Comparison of ENCODE assay signal across 8 mouse cellular contexts in genomic region chr14:7818463-7819121, GRCm38 (mm10). TPM values are rescaled to one million over a fixed set of nuclear protein-coding genes. Genes with fewer than 3 reads are reported as not detected.
DNase-seq lines count a peak whose midpoint lies in the region; ATAC-seq and TF ChIP-seq lines count a peak whose summit lies in the region.

No protein-coding gene starts in this region.

- H3K4me1 ChIP-seq in lung, embryonic 14.5 days (ENCODE audit: insufficient read depth), result peaks cover 18% of the 10 kb centered on the region
- H3K4me1 ChIP-seq in embryonic fibroblast, embryonic 13.5 days (ENCODE audit: control insufficient read depth, insufficient read depth, low read length), result 0 out of 2 replicates have a peak, but pooled peaks cover 3% of the 10 kb centered on the region
- H3K4me1 ChIP-seq in liver, embryonic 13.5 days (replicated peaks), result peaks cover 44% of the 10 kb centered on the region
- H3K4me1 ChIP-seq in neural tube, embryonic 15.5 days, result peaks cover 46% of the 10 kb centered on the region

- no peak; the same call in 1 of the 2 replicates for TF ChIP-seq POLR2A in embryonic fibroblast, embryonic 13.5 days (IDR thresholded peaks at IDR 0.05; ENCODE audit: low read depth, low read length)

- H3K27me3 ChIP-seq in lung, embryonic 14.5 days (ENCODE audit: insufficient read depth, low read length), result no peaks in the 10 kb centered on the region
- H3K27me3 ChIP-seq in liver, embryonic 13.5 days, result peaks cover 19% of the 10 kb centered on the region
- H3K27me3 ChIP-seq in neural tube, embryonic 15.5 days (replicated peaks), result no peaks in the 10 kb centered on the region

- DNase-seq in lung, embryonic 14.5 days, result peak; percentile 37
- DNase-seq in lung, postnatal 25 days (ENCODE audit: low spot score), result no peak
- DNase-seq in adrenal gland, postnatal 10 days, result peak; percentile 31
- DNase-seq in induced T-regulatory cell, adult 2 months (ENCODE audit: low read depth), result peak; percentile 73
- no peak for DNase-seq in liver, embryonic 13.5 days
- DNase-seq in left cerebral cortex, postnatal 14 days (ENCODE audit: low spot score in 2 of 2), result no peak

- WGBS in lung, embryonic 14.5 days, result under 1% methylated on average over 36 of the region's 36 CpGs
- WGBS in liver, embryonic 13.5 days (ENCODE audit: insufficient replicate concordance), result 0% methylated on average over 36 of the region's 36 CpGs
- WGBS in neural tube, embryonic 15.5 days, result 1% methylated on average over 36 of the region's 36 CpGs

- 0 out of 2 replicates have a peak overlapping the region, but pooled peaks have one; percentile 8 for H3K27ac ChIP-seq in lung, embryonic 14.5 days (ENCODE audit: low read depth)
- H3K27ac ChIP-seq in embryonic fibroblast, embryonic 13.5 days (ENCODE audit: insufficient read depth, low read length), result peak overlapping the region; percentile 88
- H3K27ac ChIP-seq in liver, embryonic 13.5 days, result no peak overlapping the region
- peak overlapping the region; percentile 85 for H3K27ac ChIP-seq in neural tube, embryonic 15.5 days (replicated peaks)

- no peak for TF ChIP-seq CTCF in lung, embryonic 14.5 days (IDR thresholded peaks at IDR 0.05; ENCODE audit: low read depth)
- TF ChIP-seq CTCF in embryonic fibroblast, embryonic 13.5 days (IDR thresholded peaks at IDR 0.05; ENCODE audit: borderline replicate concordance, insufficient read depth, low read length), result no peak

- H3K9ac ChIP-seq in lung, embryonic 14.5 days, result peak overlapping the region; percentile 72
- peak overlapping the region; percentile 73 for H3K9ac ChIP-seq in liver, embryonic 13.5 days
- H3K9ac ChIP-seq in neural tube, embryonic 15.5 days (replicated peaks), result peak overlapping the region; percentile 71

- no peaks in the 10 kb centered on the region for H3K36me3 ChIP-seq in lung, embryonic 14.5 days (ENCODE audit: insufficient read depth)
- H3K36me3 ChIP-seq in liver, embryonic 13.5 days, result no peaks in the 10 kb centered on the region
- no peaks in the 10 kb centered on the region for H3K36me3 ChIP-seq in neural tube, embryonic 15.5 days

- peak overlapping the region; percentile 70 for H3K4me3 ChIP-seq in lung, embryonic 14.5 days (ENCODE audit: low read depth, low read length)
- H3K4me3 ChIP-seq in embryonic fibroblast, embryonic 13.5 days (ENCODE audit: insufficient read depth, low read length), result peak overlapping the region; percentile 88
- peak overlapping the region; percentile 63 for H3K4me3 ChIP-seq in liver, embryonic 13.5 days (replicated peaks)
- H3K4me3 ChIP-seq in neural tube, embryonic 15.5 days (replicated peaks), result peak overlapping the region; percentile 75

- intact Hi-C loops in left cerebral cortex, postnatal 14 days (cut with DNase I), result loop anchor here (5.0 kb wide), 3 partner anchors 69 to 144 kb away; no protein-coding TSS in a partner anchor

- H3K9me3 ChIP-seq in lung, embryonic 14.5 days (ENCODE audit: low read depth, low read length), result no peaks in the 10 kb centered on the region
- no peaks in the 10 kb centered on the region for H3K9me3 ChIP-seq in liver, embryonic 13.5 days (replicated peaks)
- no peaks in the 10 kb centered on the region for H3K9me3 ChIP-seq in neural tube, embryonic 15.5 days (replicated peaks)

- H3K4me2 ChIP-seq in lung, embryonic 14.5 days, result peak overlapping the region; percentile 93
- H3K4me2 ChIP-seq in liver, embryonic 13.5 days, result peak overlapping the region; percentile 82
- peak overlapping the region; percentile 90 for H3K4me2 ChIP-seq in neural tube, embryonic 15.5 days

- ATAC-seq in lung, embryonic 14.5 days (ENCODE audit: insufficient read depth), result peak; percentile 25; the same call in 1 of the 2 replicates
- ATAC-seq in liver, embryonic 13.5 days (ENCODE audit: low read depth), result no peak; the same call in 1 of the 2 replicates
- ATAC-seq in neural tube, embryonic 15.5 days (ENCODE audit: low FRiP score), result peak; percentile 63

RNA-seq across cellular contexts. Expression of gene Flnb, which starts 0.8 kb away (rescaled TPM):
- polyA plus RNA-seq in lung, embryonic 14.5 days (2014; fragmentation: Nextera tagmentation; extraction: Ambion mirVana), result 19.5 and 22.5 TPM in 2 replicates
- 10 to 100 TPM; 43.6 to 52.7 TPM for total RNA-seq in adrenal gland, postnatal 10 days (2021)
- 190 and 401 TPM in 2 replicates for polyA plus RNA-seq in embryonic fibroblast, embryonic 13.5 days (2011; ENCODE audit: insufficient read length, low read depth, missing spikeins)
- 2.9 and 3.8 TPM in 2 replicates for polyA plus RNA-seq in liver, embryonic 13.5 days (2015; fragmentation: Nextera tagmentation; extraction: Ambion mirVana)
- polyA plus RNA-seq in neural tube, embryonic 15.5 days (2015; fragmentation: Nextera tagmentation; extraction: Ambion mirVana), result 6.8 and 14.6 TPM in 2 replicates
- total RNA-seq in left cerebral cortex, postnatal 14 days (2021), result 10 to 100 TPM; 31.2 to 33.8 TPM

RNA-seq across cellular contexts. Expression of gene Gm26661, which starts 27.2 kb away (rescaled TPM):
- polyA plus RNA-seq in lung, embryonic 14.5 days (2014; fragmentation: Nextera tagmentation; extraction: Ambion mirVana), result not detected in 2 replicates
- total RNA-seq in adrenal gland, postnatal 10 days (2021), result not detected
- polyA plus RNA-seq in embryonic fibroblast, embryonic 13.5 days (2011; ENCODE audit: insufficient read length, low read depth, missing spikeins), result not detected in 2 replicates
- polyA plus RNA-seq in liver, embryonic 13.5 days (2015; fragmentation: Nextera tagmentation; extraction: Ambion mirVana), result not detected in 2 replicates
- polyA plus RNA-seq in neural tube, embryonic 15.5 days (2015; fragmentation: Nextera tagmentation; extraction: Ambion mirVana), result not detected in 2 replicates
- not detected for total RNA-seq in left cerebral cortex, postnatal 14 days (2021)

Comparison
In these comparisons a context has a peak if more than half of its experiments do, and no peak if none do; other contexts are left out.
1. DNase-seq: peak in lung, embryonic 14.5 days (single experiment), adrenal gland, postnatal 10 days (single experiment) and induced T-regulatory cell, adult 2 months (single experiment); none in lung, postnatal 25 days (single experiment), liver, embryonic 13.5 days (single experiment) and left cerebral cortex, postnatal 14 days (0 of 2).
2. Peak in every context shown above with its lines, with median percentiles within 50 percentile points of each other: H3K4me2 ChIP-seq, H3K4me3 ChIP-seq and H3K9ac ChIP-seq.